Mouse (Mus musculus): Measurements from ENCODE around the gene Vmn1r27. TPM values are rescaled to one million over a fixed set of nuclear protein-coding genes. Genes with fewer than 3 reads are reported as not detected.

Vmn1r27 gene
- not detected for total RNA-seq (2023)

GRCm38 (mm10) chr6:58218721-58219120, at the start of gene Vmn1r27:
TSS of gene Vmn1r27 (minus strand) at chr6:58218821.

GRCm38 (mm10) chr6:58261737-58262136, 43.1 kb upstream of the Vmn1r27 start, which contains the start of gene Vmn1r28:
TSS of gene Vmn1r28 (plus strand) at chr6:58262037.

Other genes with a start within 250 kb of the Vmn1r27 start
- not detected for gene Vmn1r25, start 238.0 kb downstream of the Vmn1r27 start, total RNA-seq (2023)
- not detected for gene Vmn1r26, start 203.7 kb downstream of the Vmn1r27 start, total RNA-seq (2023)
- not detected for gene Vmn1r28, start 43.2 kb upstream of the Vmn1r27 start, total RNA-seq (2023)
- gene Vmn1r29, start 82.7 kb upstream of the Vmn1r27 start, total RNA-seq (2023), result not detected
- not detected for gene Vmn1r30, start 224.6 kb upstream of the Vmn1r27 start, total RNA-seq (2023)